Mouse (Mus musculus) CD4-positive, CD25-positive, alpha-beta regulatory T cell, adult 2 months (primary cell): ENCODE results near the gene Thegl.
"Not testable (repeated sequence)": the region's sequence is repeated elsewhere in the genome, so short reads cannot be mapped to it uniquely, and the experiment has no call there.

Experiments used
- DNase-seq: peaks from one replicate; pipeline ENCODE4 v3.0.0-alpha.2; 2012; ENCODE audit warnings: low read depth, low spot score

Gene Thegl

DNA sequence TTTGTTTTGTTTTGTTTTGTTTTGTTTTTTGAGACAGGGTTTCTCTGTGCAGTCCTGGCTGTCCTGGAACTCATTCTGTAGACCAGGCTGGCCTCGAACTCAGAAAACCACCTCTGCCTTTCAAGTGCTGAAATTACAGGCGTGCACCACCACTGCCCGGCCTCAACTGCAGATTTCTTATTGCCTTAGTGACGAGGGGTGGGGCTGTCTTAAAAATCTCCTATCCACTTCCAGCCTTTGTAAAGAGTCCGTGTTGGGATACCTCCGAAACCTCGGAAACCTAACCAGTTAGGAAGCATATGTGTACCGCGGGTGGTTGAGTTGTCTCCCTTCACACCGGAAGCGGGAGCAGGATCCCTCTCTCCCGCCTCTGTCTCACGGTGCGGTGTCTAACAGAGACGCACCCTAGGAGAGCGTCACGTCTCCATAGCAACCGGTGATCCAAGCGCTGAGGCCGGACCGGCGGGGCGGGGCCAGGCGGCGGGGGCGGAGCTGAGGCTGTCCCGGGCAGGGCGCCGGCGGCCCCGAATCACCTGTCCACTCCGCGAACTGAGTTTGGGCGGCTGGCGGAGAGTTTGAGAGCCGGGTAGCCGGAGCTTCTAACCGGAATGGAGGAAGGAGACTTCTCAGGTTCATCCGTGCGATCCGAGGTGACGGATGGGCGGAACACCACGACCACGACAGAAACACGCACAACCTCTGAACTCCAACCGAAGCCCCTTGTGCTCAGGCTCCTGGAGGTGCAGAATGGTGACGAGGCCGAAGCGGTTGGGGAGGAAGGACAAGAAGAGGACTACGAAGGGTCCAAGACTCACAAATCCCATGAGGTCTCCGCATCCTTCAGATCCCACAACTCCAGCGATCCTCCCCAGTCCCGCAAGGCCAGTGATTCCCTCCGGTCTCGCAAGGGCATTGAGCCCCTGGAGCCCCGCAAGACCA lies at the start of gene Thegl:
Gene Thegl (plus strand): TSS at position 480 of the 939 bp plus-strand sequence.
- peak; percentile 79 for DNase-seq

DNA sequence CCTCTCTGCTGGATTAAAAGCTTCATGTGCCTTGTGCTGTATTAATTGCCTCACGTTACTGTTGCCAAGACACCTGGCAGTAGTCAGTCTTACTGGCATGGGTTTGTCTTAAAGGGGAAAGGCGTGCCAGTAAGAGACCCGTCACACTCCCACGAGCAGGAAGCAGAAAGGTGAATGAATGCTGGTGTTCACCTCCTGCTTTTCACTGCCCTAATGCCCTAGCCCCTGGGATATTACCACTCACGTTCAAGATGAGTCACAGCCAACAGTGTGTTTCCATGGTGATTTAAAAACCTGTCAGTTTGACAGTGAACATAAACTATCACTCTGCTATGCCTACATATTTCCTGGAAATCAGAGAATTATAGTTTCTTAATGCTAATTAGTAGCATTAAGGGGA lies 46.6 kb upstream of the Thegl start:
- DNase-seq, result no peak

DNA sequence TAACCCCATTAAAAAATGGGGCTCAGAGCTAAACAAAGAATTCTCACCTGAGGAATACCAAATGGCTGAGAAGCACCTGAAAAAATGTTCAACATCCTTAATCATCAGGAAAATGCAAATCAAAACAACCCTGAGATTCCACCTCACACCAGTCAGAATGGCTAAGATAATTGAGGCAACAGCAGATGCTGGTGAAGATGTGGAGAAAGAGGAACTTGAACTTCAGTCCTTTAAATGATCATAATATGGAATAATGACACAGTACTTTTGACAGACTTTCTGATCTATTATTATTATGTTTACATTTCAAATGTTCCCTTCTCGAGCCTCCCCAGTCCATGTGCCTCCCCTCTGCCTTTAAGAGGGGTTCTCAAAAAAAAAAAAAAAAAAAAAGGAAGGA lies 44.7 kb upstream of the Thegl start:
- DNase-seq, result not testable (repeated sequence)

DNA sequence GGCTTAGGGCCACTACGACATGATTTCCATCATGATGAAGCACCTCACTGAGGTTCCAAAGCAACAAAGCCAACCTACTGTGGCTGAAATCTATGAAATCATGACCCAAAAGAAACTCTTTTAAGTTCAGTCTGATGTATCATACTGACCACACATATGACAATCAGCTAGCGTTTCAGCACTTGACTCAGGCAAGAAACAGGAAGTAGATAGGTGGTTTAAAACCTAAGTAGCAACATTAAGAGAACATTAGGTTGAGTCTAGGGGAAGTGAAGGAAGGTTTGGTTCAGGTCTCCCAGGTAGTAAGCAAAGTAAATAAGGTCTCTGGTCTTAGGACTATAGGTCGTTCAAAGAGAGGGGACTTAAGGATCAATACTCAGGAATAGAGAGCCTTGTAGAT lies 42.3 kb upstream of the Thegl start:
- DNase-seq, result peak; percentile 7

GRCm38 (mm10) chr5:76974207-76974553 lies 41.6 kb upstream of the Thegl start:
- DNase-seq, result no peak

- DNase-seq, result peak; percentile 94
Measured at GRCm38 (mm10) chr5:76974554-76975285, 41.1 kb upstream of the Thegl start, which contains the start of gene Srp72. Srp72 (plus strand) TSS chr5:76974683.

GRCm38 (mm10) chr5:76975736-76976135 lies 40.1 kb upstream of the Thegl start:
- DNase-seq, result peak; percentile 13

DNA sequence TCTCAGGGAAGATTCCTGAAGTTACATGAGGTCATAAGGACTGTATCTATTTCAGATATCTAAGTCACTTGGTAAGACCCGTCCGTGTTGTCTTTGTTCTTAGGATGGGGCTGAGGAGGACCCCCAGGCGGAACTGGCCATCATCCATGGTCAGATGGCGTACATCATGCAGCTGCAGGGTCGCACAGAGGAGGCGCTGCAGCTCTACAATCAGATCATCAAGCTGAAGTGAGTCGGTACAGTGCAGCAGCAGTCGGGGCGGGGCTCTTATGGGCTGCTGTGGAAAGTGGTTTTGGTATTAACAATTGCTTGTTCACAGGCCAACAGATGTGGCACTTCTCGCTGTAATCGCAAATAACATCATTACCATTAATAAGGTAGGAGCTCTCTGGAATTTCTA lies 31.8 kb upstream of the Thegl start:
- no peak for DNase-seq

- no peak for DNase-seq
Measured at GRCm38 (mm10) chr5:76990789-76991188, 25.0 kb upstream of the Thegl start.

DNA sequence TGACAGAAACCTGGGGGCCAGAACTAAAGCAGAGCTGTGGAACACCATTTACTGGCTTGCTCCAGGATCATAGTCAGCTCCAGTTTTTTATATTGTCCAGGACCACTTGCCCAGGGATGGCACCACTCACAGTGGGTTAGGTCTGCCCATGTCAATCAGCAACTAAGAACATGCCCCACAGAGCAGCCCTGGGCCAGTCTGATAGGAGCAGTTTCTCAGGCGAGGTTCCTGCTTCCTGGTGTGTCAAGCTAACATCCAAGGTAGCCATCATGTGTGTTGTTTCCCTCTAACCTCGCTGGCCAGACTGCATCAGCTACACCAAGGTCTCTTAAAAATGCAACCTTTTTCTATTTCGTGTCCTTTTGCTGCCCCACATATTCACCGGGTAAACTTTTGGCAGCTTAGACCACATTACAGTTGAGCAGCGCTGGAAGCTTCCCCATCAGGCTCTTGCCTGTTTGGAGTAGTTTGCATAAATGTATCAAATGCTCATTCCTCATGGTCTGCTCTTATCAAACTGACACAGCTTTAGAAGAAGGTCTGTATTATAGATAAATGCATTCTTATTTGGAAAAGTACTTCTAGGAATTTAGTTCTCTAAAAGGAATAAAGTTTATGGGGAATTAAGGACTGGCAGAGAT lies 22.5 kb upstream of the Thegl start:
- no peak for DNase-seq

DNA sequence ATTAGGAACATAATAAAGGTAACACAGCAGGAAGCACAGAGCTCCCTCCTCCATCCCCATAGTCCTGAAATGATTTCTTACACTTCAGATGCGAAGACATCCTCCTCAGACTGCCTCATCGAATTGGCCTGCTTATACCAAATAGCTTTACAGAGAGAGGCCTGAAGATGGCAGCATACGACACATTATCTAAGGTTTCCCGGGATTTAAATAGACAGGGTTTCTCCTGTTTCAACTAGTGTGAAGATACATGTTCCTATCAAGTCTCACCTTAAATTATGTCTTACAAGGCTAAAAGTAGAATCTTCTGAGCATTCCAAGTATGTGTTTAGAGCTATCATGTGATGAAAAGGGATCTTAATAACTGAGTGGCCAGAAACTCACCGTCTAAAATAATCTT lies 17.4 kb upstream of the Thegl start:
- DNase-seq, result peak; percentile 15

DNA sequence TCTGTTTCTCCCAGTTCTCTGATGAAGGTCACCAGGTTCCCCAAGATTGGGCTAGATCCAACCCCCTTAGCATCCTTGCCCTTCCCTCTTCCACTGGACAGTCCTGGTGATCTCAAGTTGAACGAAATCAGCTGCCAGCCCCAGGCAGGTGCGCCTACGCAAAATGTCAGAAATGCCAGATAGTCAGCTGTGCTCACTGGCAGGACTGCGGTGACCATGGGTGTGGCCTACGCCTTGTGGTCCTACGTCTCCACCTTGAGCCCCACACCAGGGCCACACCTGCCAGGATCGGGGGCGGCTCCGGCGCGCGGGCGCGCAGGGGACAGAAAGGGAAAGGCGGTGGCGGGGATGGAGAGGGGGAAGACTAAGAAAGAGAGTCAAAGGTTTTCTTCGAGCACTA lies 14.6 kb upstream of the Thegl start:
- DNase-seq, result no peak

DNA sequence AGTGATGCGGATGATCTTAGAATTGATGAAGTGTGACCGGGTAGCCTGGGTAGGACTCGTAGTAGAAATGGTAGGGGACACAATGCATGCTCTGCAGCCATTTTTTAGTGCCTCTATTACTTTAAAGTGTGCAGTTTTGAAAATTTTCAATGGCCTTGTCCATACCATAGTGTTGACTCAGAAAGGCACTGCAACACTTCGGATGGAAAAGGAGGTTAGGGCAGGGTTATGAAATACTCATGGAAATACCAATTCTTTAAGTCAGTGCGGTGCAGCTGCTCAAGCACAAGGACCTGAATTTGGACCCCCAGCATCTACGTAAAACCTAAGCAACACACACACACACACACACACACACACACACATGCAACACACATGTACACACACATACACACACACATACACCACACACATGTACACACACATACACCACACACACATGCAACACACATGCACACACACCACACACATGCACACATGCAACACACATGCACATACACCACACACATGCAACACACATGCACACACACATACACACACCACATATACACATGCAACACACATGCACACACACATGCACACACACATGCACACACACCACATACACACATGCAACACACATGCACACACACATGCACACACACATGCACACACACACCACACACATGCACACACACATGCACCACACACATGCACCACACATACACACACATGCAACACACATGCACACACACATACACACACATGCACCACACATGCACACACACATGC lies 11.6 kb upstream of the Thegl start, which contains the start of gene Arl9:
Gene Arl9 (plus strand): TSS at position 5 of the 771 bp plus-strand sequence.
- no peak for DNase-seq

- no peak for DNase-seq
Measured at GRCm38 (mm10) chr5:77010352-77010751, 5.5 kb upstream of the Thegl start.

- no peak for DNase-seq
Measured at GRCm38 (mm10) chr5:77011082-77011481, 4.7 kb upstream of the Thegl start.

DNA sequence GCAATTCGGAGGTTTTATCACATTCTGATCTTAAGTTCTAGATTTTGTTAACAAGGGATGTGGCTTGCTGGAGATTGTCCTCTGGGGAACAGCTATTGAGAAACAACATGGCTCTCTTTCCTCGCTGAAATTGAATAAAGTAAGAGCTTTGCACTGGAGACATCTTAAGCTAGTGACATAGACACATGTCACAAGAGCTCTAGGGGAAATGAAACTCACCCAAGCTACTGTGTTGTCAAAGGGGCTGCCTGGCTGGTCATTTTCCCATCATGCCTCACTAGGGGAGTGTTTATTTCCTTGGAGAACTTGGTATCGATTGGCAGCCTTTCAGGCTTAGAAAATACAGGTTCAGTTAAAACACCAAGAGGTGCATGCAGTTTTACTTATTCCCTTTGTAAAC lies 2.7 kb upstream of the Thegl start:
- no peak for DNase-seq

DNA sequence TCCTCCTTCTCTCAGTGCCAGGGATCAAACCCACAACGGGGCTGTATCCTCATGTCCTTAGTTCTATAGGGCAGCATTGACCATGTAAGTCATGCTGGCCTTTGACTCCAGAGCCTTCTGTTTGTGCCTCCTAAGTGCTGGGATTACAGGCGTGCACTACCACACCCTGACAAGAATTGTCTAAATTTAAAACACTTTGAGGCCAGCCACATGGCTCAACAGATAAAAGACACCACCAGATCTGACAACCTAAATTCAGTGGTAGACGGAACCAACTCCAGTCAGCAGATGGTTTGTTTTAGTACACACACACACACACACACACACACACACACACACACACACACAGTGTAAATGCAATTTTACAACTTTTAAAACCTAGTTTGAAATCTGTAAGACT lies 12.2 kb downstream of the Thegl start:
- no peak for DNase-seq

- DNase-seq, result peak; percentile 78
Measured at GRCm38 (mm10) chr5:77029735-77030134, 13.9 kb downstream of the Thegl start.

- not testable (repeated sequence) for DNase-seq
Measured at GRCm38 (mm10) chr5:77035101-77035500, 19.3 kb downstream of the Thegl start.

- no peak for DNase-seq
Measured at GRCm38 (mm10) chr5:77038451-77038850, 22.6 kb downstream of the Thegl start.

- DNase-seq, result no peak
Measured at GRCm38 (mm10) chr5:77039391-77039790, 23.6 kb downstream of the Thegl start.
